Comparison of ENCODE assay signal across 9 mouse cellular contexts in the genomic region with DNA sequence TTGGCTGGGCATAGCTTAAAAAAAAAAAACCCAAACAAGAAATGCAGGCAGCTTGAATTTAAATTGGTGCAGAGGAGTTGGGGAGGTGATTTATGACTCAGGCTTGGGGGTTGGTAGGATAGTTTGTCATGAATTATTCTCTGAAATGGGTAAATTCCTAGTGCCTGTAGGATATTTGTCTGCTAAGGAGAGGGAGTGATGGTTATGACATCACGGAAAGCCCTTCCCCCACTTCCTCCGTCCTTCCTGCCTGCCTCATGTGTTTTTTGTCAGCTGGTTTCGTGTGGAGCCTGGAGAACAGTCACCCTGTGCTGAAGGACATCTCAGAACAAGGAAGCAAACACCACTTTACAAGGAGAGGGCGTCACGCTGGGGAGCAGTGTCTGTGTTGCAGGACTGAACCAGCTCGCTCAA. TPM values are rescaled to one million over a fixed set of nuclear protein-coding genes. Genes with fewer than 3 reads are reported as not detected.
A peak's percentile ranks its signal among the peaks of the same experiment; 100 is the strongest.
DNase-seq lines count a peak whose midpoint lies in the region; ATAC-seq lines count a peak whose summit lies in the region.
"Had no signal": no experiment of that assay in that cellular context is flagged by ENCODE, and none has a peak within 500 bp of the region (broad histone marks: within the 10 kb centered on the region; RNA-seq: fewer than 3 reads in every experiment).

No protein-coding gene starts in this region.

- no peak overlapping the region for H3K9ac ChIP-seq in heart, embryonic 12.5 days
- H3K9ac ChIP-seq in limb, embryonic 15.5 days = no peak overlapping the region
- H3K9ac ChIP-seq: neural tube, embryonic 12.5 days had no signal

- intact Hi-C loops in gastrocnemius, postnatal 14 days (cut with DNase I; ENCODE audit: low total_unique reads) = no loop called here

- H3K4me1 ChIP-seq in heart, embryonic 12.5 days (replicated peaks) = peaks cover 85% of the 10 kb centered on the region
- peaks cover 45% of the 10 kb centered on the region for H3K4me1 ChIP-seq in limb, embryonic 15.5 days

- peak overlapping the region; percentile 39 for H3K4me2 ChIP-seq in heart, embryonic 12.5 days
- H3K4me2 ChIP-seq in limb, embryonic 15.5 days = no peak overlapping the region

- peak overlapping the region; percentile 84 for H3K27ac ChIP-seq in heart, embryonic 12.5 days (ENCODE audit: poor library complexity, severe bottlenecking)
- H3K27ac ChIP-seq in limb, embryonic 15.5 days = peak overlapping the region; percentile 43
- H3K27ac ChIP-seq: neural tube, embryonic 12.5 days had no signal

- peak; percentile 66; the same call in 1 of the 2 replicates for ATAC-seq in heart, embryonic 12.5 days (ENCODE audit: insufficient number of reproducible peaks, low FRiP score)
- ATAC-seq in limb, embryonic 15.5 days (ENCODE audit: insufficient number of reproducible peaks, low FRiP score, low TSS enrichment, low read depth) = no peak

- WGBS in heart, embryonic 12.5 days = 4% methylated on average over 6 of the region's 6 CpGs
- WGBS in limb, embryonic 15.5 days = 18% methylated on average over 6 of the region's 6 CpGs

- no peaks in the 10 kb centered on the region for H3K27me3 ChIP-seq in heart, embryonic 12.5 days (replicated peaks)
- no peaks in the 10 kb centered on the region for H3K27me3 ChIP-seq in limb, embryonic 15.5 days
- H3K27me3 ChIP-seq: neural tube, embryonic 12.5 days had no signal

- H3K36me3 ChIP-seq in heart, embryonic 12.5 days = no peaks in the 10 kb centered on the region
- H3K36me3 ChIP-seq in limb, embryonic 15.5 days = no peaks in the 10 kb centered on the region
- H3K36me3 ChIP-seq: neural tube, embryonic 12.5 days had no signal

- peak; percentile 25 for DNase-seq in gastrocnemius, postnatal 14 days
- no peak for DNase-seq in gastrocnemius, postnatal 4 days (ENCODE audit: low spot score in 2 of 2)
- peak; percentile 80 for DNase-seq in brain, adult 2 months (ENCODE audit: low read depth, low spot score)
- DNase-seq in kidney, adult 9 months = peak; percentile 70
- DNase-seq in neural tube, embryonic 10.5 days (ENCODE audit: extremely low spot score, low spot score) = peak; percentile 36
- peak; percentile 48 to 58 for DNase-seq in thymus, postnatal 10 days (ENCODE audit: low spot score in 2 of 2)

- no peak overlapping the region for H3K4me3 ChIP-seq in heart, embryonic 12.5 days
- H3K4me3 ChIP-seq in limb, embryonic 15.5 days = no peak overlapping the region
- H3K4me3 ChIP-seq: neural tube, embryonic 12.5 days had no signal

- no peaks in the 10 kb centered on the region for H3K9me3 ChIP-seq in heart, embryonic 12.5 days (replicated peaks)
- no peaks in the 10 kb centered on the region for H3K9me3 ChIP-seq in limb, embryonic 15.5 days
- H3K9me3 ChIP-seq: neural tube, embryonic 12.5 days had no signal

RNA-seq across cellular contexts. Expression of a gene that starts 31.7 kb away (rescaled TPM):
- total RNA-seq in gastrocnemius, postnatal 14 days (2021) = 10 to 100 TPM; 60.6 to 66.2 TPM
- 100 to 1,000 TPM; 114 to 123 TPM for total RNA-seq in gastrocnemius, postnatal 4 days (2021)
- polyA plus RNA-seq in heart, embryonic 12.5 days (2016; fragmentation: Nextera tagmentation; extraction: Ambion mirVana) = 7.3 and 7.9 TPM in 2 replicates
- 7.5 and 8.3 TPM in 2 replicates for polyA plus RNA-seq in limb, embryonic 15.5 days (2015; fragmentation: Nextera tagmentation; extraction: Ambion mirVana)

Comparison
In these comparisons a context has a peak if more than half of its experiments do, and no peak if none do; other contexts are left out.
1. DNase-seq: peak in gastrocnemius, postnatal 14 days (single experiment), brain, adult 2 months (single experiment), kidney, adult 9 months (single experiment), neural tube, embryonic 10.5 days (single experiment) and thymus, postnatal 10 days (2 of 2); none in gastrocnemius, postnatal 4 days (0 of 2).